Mouse (Mus musculus): ENCODE results near the gene Rcl1.
A peak's percentile ranks its signal among the peaks of the same experiment; 100 is the strongest.

The Rcl1 gene

GRCm38 (mm10) chr19:29100874-29101542, at the start of gene Rcl1:
TSS of gene Rcl1 (plus strand) at chr19:29101375.
- DNase-seq (ENCODE audit: low spot score in 2 of 2): peak; percentile 81 to 91

- DNase-seq (ENCODE audit: low spot score in 2 of 2): no peak
Observed at GRCm38 (mm10) chr19:29052786-29053185, 48.4 kb upstream of the Rcl1 start.

- DNase-seq (ENCODE audit: low spot score in 2 of 2): no peak
Observed at GRCm38 (mm10) chr19:29054594-29054993, 46.6 kb upstream of the Rcl1 start.

GRCm38 (mm10) chr19:29055469-29055868, 45.7 kb upstream of the Rcl1 start:
- no peak for DNase-seq (ENCODE audit: low spot score in 2 of 2)

- no peak for DNase-seq (ENCODE audit: low spot score in 2 of 2)
Observed at GRCm38 (mm10) chr19:29058741-29059140, 42.4 kb upstream of the Rcl1 start.

- no peak for DNase-seq (ENCODE audit: low spot score in 2 of 2)
Observed at GRCm38 (mm10) chr19:29059688-29060087, 41.5 kb upstream of the Rcl1 start.

- DNase-seq (ENCODE audit: low spot score in 2 of 2): no peak
Observed at GRCm38 (mm10) chr19:29060299-29060698, 40.9 kb upstream of the Rcl1 start.

- DNase-seq (ENCODE audit: low spot score in 2 of 2): no peak
Observed at GRCm38 (mm10) chr19:29063009-29063408, 38.2 kb upstream of the Rcl1 start.

GRCm38 (mm10) chr19:29063577-29064363, 37.4 kb upstream of the Rcl1 start:
- DNase-seq (ENCODE audit: low spot score in 2 of 2): peak; percentile 89 to 94

- no peak for DNase-seq (ENCODE audit: low spot score in 2 of 2)
Observed at GRCm38 (mm10) chr19:29064451-29065102, 36.6 kb upstream of the Rcl1 start.

- no peak for DNase-seq (ENCODE audit: low spot score in 2 of 2)
Observed at GRCm38 (mm10) chr19:29066981-29067471, 34.1 kb upstream of the Rcl1 start.

GRCm38 (mm10) chr19:29069195-29069594, 32.0 kb upstream of the Rcl1 start:
- DNase-seq (ENCODE audit: low spot score in 2 of 2): no peak

- no peak for DNase-seq (ENCODE audit: low spot score in 2 of 2)
Observed at GRCm38 (mm10) chr19:29074802-29075201, 26.4 kb upstream of the Rcl1 start.

GRCm38 (mm10) chr19:29088628-29089027, 12.5 kb upstream of the Rcl1 start:
- no peak for DNase-seq (ENCODE audit: low spot score in 2 of 2)

GRCm38 (mm10) chr19:29092194-29092593, 9.0 kb upstream of the Rcl1 start:
- DNase-seq (ENCODE audit: low spot score in 2 of 2): no peak

- no peak for DNase-seq (ENCODE audit: low spot score in 2 of 2)
Observed at GRCm38 (mm10) chr19:29099106-29099505, 2.1 kb upstream of the Rcl1 start.

GRCm38 (mm10) chr19:29099596-29099995, 1.6 kb upstream of the Rcl1 start:
- DNase-seq (ENCODE audit: low spot score in 2 of 2): no peak

- DNase-seq (ENCODE audit: low spot score in 2 of 2): no peak
Observed at GRCm38 (mm10) chr19:29100261-29100660, 914 bp upstream of the Rcl1 start.

- DNase-seq (ENCODE audit: low spot score in 2 of 2): no peak
Observed at GRCm38 (mm10) chr19:29101591-29101990, 416 bp downstream of the Rcl1 start.

GRCm38 (mm10) chr19:29102098-29102497, 923 bp downstream of the Rcl1 start:
- no peak for DNase-seq (ENCODE audit: low spot score in 2 of 2)

GRCm38 (mm10) chr19:29105816-29106215, 4.6 kb downstream of the Rcl1 start:
- no peak for DNase-seq (ENCODE audit: low spot score in 2 of 2)

- DNase-seq (ENCODE audit: low spot score in 2 of 2): no peak
Observed at GRCm38 (mm10) chr19:29106261-29106660, 5.1 kb downstream of the Rcl1 start.
